Comparison of ENCODE assay signal across 8 mouse cellular contexts in genomic region chr7:98655681-98656530, GRCm38 (mm10). TPM values are rescaled to one million over a fixed set of nuclear protein-coding genes. Genes with fewer than 3 reads are reported as not detected.
DNase-seq lines count a peak whose midpoint lies in the region; ATAC-seq and TF ChIP-seq lines count a peak whose summit lies in the region.

No protein-coding gene starts in this region.

- peaks cover 48% of the 10 kb centered on the region for H3K79me2 ChIP-seq in myocyte (ENCODE audit: control insufficient read depth, insufficient read depth)

- H3K4me2 ChIP-seq in heart, embryonic 13.5 days = peak overlapping the region; percentile 80
- H3K4me2 ChIP-seq in liver, embryonic 11.5 days = peak overlapping the region; percentile 73
- peak overlapping the region; percentile 96 for H3K4me2 ChIP-seq in myocyte (ENCODE audit: low read depth)

- no peaks in the 10 kb centered on the region for H3K9me3 ChIP-seq in heart, embryonic 13.5 days
- H3K9me3 ChIP-seq in liver, embryonic 11.5 days (ENCODE audit: control insufficient read depth, low read length) = no peaks in the 10 kb centered on the region

- peaks cover 2% of the 10 kb centered on the region; the same call in 1 of the 2 replicates for H3K4me1 ChIP-seq in brown adipose tissue, adult 24 weeks (ENCODE audit: control insufficient read depth, insufficient read depth, insufficient read length, low read length)
- H3K4me1 ChIP-seq in heart, embryonic 13.5 days = peaks cover 25% of the 10 kb centered on the region
- peaks cover 8% of the 10 kb centered on the region for H3K4me1 ChIP-seq in liver, embryonic 11.5 days (replicated peaks; ENCODE audit: control insufficient read depth, insufficient read depth, low read length)

- H3ac ChIP-seq in myocyte (ENCODE audit: control insufficient read depth, insufficient read length) = peak overlapping the region; percentile 76

- no peaks in the 10 kb centered on the region for H3K27me3 ChIP-seq in heart, embryonic 13.5 days (replicated peaks)
- H3K27me3 ChIP-seq in liver, embryonic 11.5 days (replicated peaks; ENCODE audit: control insufficient read depth, insufficient read depth, low read length) = no peaks in the 10 kb centered on the region
- no peaks in the 10 kb centered on the region for H3K27me3 ChIP-seq in myocyte (ENCODE audit: control insufficient read depth, insufficient read depth, insufficient read length)
- no peaks in the 10 kb centered on the region for H3K27me3 ChIP-seq in splenic B cell, adult 2 months (ENCODE audit: control insufficient read depth, insufficient read depth, low read length, poor library complexity, severe bottlenecking)

- H3K27ac ChIP-seq in brown adipose tissue, adult 24 weeks (replicated peaks; ENCODE audit: low read depth, low read length) = peak overlapping the region; percentile 66
- H3K27ac ChIP-seq in heart, embryonic 13.5 days (replicated peaks) = peak overlapping the region; percentile 98
- H3K27ac ChIP-seq in liver, embryonic 11.5 days (ENCODE audit: low read depth, low read length) = peak overlapping the region; percentile 91

- no peak for TF ChIP-seq POLR2A in myocyte (IDR thresholded peaks at IDR 0.05; ENCODE audit: insufficient read length, low read depth)

- WGBS in heart, embryonic 13.5 days = under 1% methylated on average over 74 of the region's 74 CpGs
- WGBS in liver, embryonic 11.5 days = under 1% methylated on average over 73 of the region's 74 CpGs

- ATAC-seq in CD4-positive, CD25-positive, alpha-beta regulatory T cell, adult 4 months = peak; percentile 61
- peak; percentile 75 for ATAC-seq in erythroid progenitor cell, adult 5-6 weeks (replicated peaks; ENCODE audit: low FRiP score, poor library complexity, severe bottlenecking)
- peak; percentile 62 for ATAC-seq in heart, embryonic 13.5 days (ENCODE audit: extremely low read depth, insufficient number of reproducible peaks, low FRiP score, low TSS enrichment)
- ATAC-seq in liver, embryonic 11.5 days (replicated peaks; ENCODE audit: low FRiP score) = peak; percentile 75

- peak overlapping the region; percentile 98 for H3K9ac ChIP-seq in heart, embryonic 13.5 days
- peak overlapping the region; percentile 89 for H3K9ac ChIP-seq in liver, embryonic 11.5 days (ENCODE audit: low read depth, low read length)

- H3K36me3 ChIP-seq in heart, embryonic 13.5 days = peaks cover 45% of the 10 kb centered on the region
- H3K36me3 ChIP-seq in liver, embryonic 11.5 days (ENCODE audit: control insufficient read depth, insufficient read depth, low read length) = peaks cover 7% of the 10 kb centered on the region; the same call in 1 of the 2 replicates
- peaks cover 9% of the 10 kb centered on the region for H3K36me3 ChIP-seq in myocyte (ENCODE audit: control insufficient read depth, insufficient read depth)
- peaks cover 2% of the 10 kb centered on the region; the same call in 1 of the 2 replicates for H3K36me3 ChIP-seq in splenic B cell, adult 2 months (ENCODE audit: control insufficient read depth, insufficient read depth, low read length, poor library complexity, severe bottlenecking)

- peak overlapping the region; percentile 84 for H3K4me3 ChIP-seq in brown adipose tissue, adult 24 weeks (ENCODE audit: insufficient read depth, low read depth, low read length)
- peak overlapping the region; percentile 99 for H3K4me3 ChIP-seq in heart, embryonic 13.5 days
- peak overlapping the region; percentile 99 for H3K4me3 ChIP-seq in liver, embryonic 11.5 days (ENCODE audit: low read depth, low read length)
- peak overlapping the region; percentile 78 for H3K4me3 ChIP-seq in myocyte

- DNase-seq in kidney, postnatal 10 days = peak; percentile 87
- DNase-seq in liver, embryonic 11.5 days (ENCODE audit: low spot score) = peak; percentile 81
- DNase-seq in splenic B cell, adult 2 months (ENCODE audit: low read depth, low spot score) = peak; percentile 62

TF ChIP-seq in myocyte, 11 proteins besides CTCF, POLR2A, EP300 and RAD21:
- TF ChIP-seq MAX (IDR thresholded peaks at IDR 0.05; ENCODE audit: low read depth) (no peak), TCF12 (IDR thresholded peaks at IDR 0.05; ENCODE audit: insufficient read depth, poor library complexity, severe bottlenecking) (no peak), TCF3 (IDR thresholded peaks at IDR 0.05; ENCODE audit: insufficient read length, low read depth) (no peak), POLR2AphosphoS2 (IDR thresholded peaks at IDR 0.05; ENCODE audit: insufficient read length, low read depth) (peak; percentile 70)
TF ChIP-seq in myocyte: peak in this region for 1.

RNA-seq across cellular contexts. Expression of gene Emsy, which starts 0.7 kb away (rescaled TPM):
- polyA plus RNA-seq in CD4-positive, CD25-positive, alpha-beta regulatory T cell, adult 4 months (2017; shearing (Covaris generic)) = 10 to 100 TPM; 71.4 to 73.3 TPM
- polyA plus RNA-seq in brown adipose tissue, adult 24 weeks (2012; ENCODE audit: insufficient read depth, insufficient read length, missing spikeins) = 9.5 and 22.8 TPM in 2 replicates
- 157 and 167 TPM in 2 replicates for total RNA-seq in erythroid progenitor cell, adult 5-6 weeks (2015; ENCODE audit: low replicate concordance)
- total RNA-seq in erythroid progenitor cell, adult 5-6 weeks (2017; ENCODE audit: low replicate concordance) = 77.0 and 106 TPM in 2 replicates
- polyA plus RNA-seq in heart, embryonic 13.5 days (2015; fragmentation: Nextera tagmentation; extraction: Ambion mirVana) = 19.2 and 21.1 TPM in 2 replicates
- polyA plus RNA-seq in liver, embryonic 11.5 days (2014; fragmentation: Nextera tagmentation; extraction: Ambion mirVana) = 26.2 and 27.8 TPM in 2 replicates
- 9.1 TPM for polyA plus RNA-seq in myocyte (2012; fragmentation: generic; extraction: Trizol)

RNA-seq across cellular contexts. Expression of gene Thap12, which starts 47.0 kb away (rescaled TPM):
- polyA plus RNA-seq in CD4-positive, CD25-positive, alpha-beta regulatory T cell, adult 4 months (2017; shearing (Covaris generic)) = 10 to 100 TPM; 12.2 to 13.6 TPM
- polyA plus RNA-seq in brown adipose tissue, adult 24 weeks (2012; ENCODE audit: insufficient read depth, insufficient read length, missing spikeins) = 27.0 and 35.8 TPM in 2 replicates
- total RNA-seq in erythroid progenitor cell, adult 5-6 weeks (2015; ENCODE audit: low replicate concordance) = 12.6 and 16.8 TPM in 2 replicates
- total RNA-seq in erythroid progenitor cell, adult 5-6 weeks (2017; ENCODE audit: low replicate concordance) = 10.4 and 19.3 TPM in 2 replicates
- 35.5 and 35.7 TPM in 2 replicates for polyA plus RNA-seq in heart, embryonic 13.5 days (2015; fragmentation: Nextera tagmentation; extraction: Ambion mirVana)
- 42.3 and 45.6 TPM in 2 replicates for polyA plus RNA-seq in liver, embryonic 11.5 days (2014; fragmentation: Nextera tagmentation; extraction: Ambion mirVana)
- 16.4 TPM for polyA plus RNA-seq in myocyte (2012; fragmentation: generic; extraction: Trizol)

Comparison
In these comparisons a context has a peak if more than half of its experiments do, and no peak if none do; other contexts are left out.
1. Peak in every context shown above with its lines: DNase-seq, ATAC-seq, H3K4me3 ChIP-seq and H3K27ac ChIP-seq.